Mouse (Mus musculus): ENCODE data around the gene Prss56. TPM values are rescaled to one million over a fixed set of nuclear protein-coding genes. Genes with fewer than 3 reads are reported as not detected.

The Prss56 gene
- polyA plus RNA-seq, 1 experiment: not detected

DNA sequence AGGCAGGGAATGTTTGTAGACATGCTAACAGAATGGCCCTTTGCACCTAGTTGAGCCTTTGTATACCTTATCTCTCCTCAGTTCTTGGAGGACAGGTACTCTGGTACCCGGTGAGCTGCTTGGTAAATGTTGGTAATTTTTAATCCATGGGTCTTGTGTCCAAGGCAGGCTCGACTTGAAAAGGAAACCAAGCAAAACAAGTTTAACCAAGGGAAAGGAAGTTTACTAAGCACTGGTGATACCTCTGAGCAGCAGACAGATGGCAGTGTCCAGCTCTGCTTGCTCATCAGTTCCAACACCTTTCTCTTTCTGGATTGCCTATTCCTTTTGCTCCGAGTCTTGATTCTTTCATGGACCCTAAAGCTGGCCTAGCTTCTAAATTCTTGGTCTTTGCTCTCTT is 34.8 kb downstream of the Prss56 start:
- TF ChIP-seq GATA1 (IDR thresholded peaks at IDR 0.05; ENCODE audit: borderline replicate concordance, low read length): no peak
- Histone ChIP-seq H3K36me3 (replicated peaks; ENCODE audit: low read length) (peaks cover 63% of the 10 kb centered on the region), H3K9me3 (no peaks in the 10 kb centered on the region), H3K4me1 (peaks cover 55% of the 10 kb centered on the region), H3K27me3 (replicated peaks) (no peaks in the 10 kb centered on the region), H3K4me3 (replicated peaks) (peak overlapping the region; percentile 83)

DNA sequence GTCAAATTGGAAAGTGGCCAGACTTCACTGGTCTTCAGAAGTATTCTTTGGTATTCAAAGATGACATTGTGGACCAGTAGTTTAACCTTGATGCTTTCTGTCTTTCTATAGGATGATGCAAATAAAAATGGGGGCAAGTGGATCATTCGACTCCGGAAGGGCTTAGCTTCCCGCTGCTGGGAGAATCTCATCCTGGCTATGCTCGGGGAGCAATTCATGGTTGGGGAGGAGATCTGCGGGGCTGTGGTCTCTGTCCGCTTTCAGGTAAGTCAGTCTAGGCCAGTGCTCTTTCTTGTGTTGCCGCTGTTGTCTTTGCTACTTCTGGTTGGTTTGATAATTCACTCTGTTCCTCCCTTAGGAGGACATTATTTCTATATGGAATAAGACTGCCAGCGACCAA is 42.6 kb downstream of the Prss56 start:
- H3K36me3 ChIP-seq (replicated peaks; ENCODE audit: low read length): peaks cover 100% of the 10 kb centered on the region
- TF ChIP-seq GATA1 (IDR thresholded peaks at IDR 0.05; ENCODE audit: borderline replicate concordance, low read length) (no peak), FLI1 (IDR thresholded peaks at IDR 0.05; ENCODE audit: low read length) (no peak)
- no peaks in the 10 kb centered on the region for H3K4me1 ChIP-seq
- no peaks in the 10 kb centered on the region for H3K9me3 ChIP-seq
- no peaks in the 10 kb centered on the region for H3K27me3 ChIP-seq (replicated peaks)
- H3K4me3 ChIP-seq (replicated peaks): no peak overlapping the region

GRCm38 (mm10) chr1:87226409-87227159 is 43.5 kb downstream of the Prss56 start:
- peaks cover 99% of the 10 kb centered on the region for H3K36me3 ChIP-seq (replicated peaks; ENCODE audit: low read length)

DNA sequence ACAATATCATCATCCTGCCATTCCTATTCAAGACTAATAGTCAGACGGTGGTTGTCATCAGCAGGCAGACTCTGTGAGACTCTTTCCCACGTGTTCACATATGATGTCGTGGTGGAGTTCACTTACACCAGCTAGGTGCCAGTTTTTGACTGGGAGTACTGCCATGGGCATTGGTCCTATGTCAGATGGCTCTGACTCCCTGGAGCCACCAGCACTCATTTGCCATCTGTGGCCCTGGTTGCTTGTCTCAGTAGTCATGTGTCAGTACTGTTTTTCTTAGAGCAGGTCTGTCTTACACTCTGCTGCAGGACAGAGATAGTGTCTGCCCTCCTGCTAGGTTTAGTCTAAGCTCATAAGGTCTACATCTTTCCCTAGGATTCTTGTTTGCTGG is 44.0 kb downstream of the Prss56 start:
- Histone ChIP-seq H3K4me1 (no peaks in the 10 kb centered on the region), H3K36me3 (replicated peaks; ENCODE audit: low read length) (peaks cover 99% of the 10 kb centered on the region), H3K4me3 (replicated peaks) (no peak overlapping the region), H3K9me3 (no peaks in the 10 kb centered on the region), H3K27me3 (replicated peaks) (no peaks in the 10 kb centered on the region)
- no peak for TF ChIP-seq GATA1 (IDR thresholded peaks at IDR 0.05; ENCODE audit: borderline replicate concordance, low read length)
- no peak for TF ChIP-seq FLI1 (IDR thresholded peaks at IDR 0.05; ENCODE audit: low read length)

More at GRCm38 (mm10) chr1:87226409-87227159, 43.5 kb downstream of the Prss56 start:
- no peak for TF ChIP-seq FLI1 (IDR thresholded peaks at IDR 0.05; ENCODE audit: low read length)
- Histone ChIP-seq H3K27me3 (replicated peaks) (no peaks in the 10 kb centered on the region), H3K4me3 (replicated peaks) (no peak overlapping the region), H3K9me3 (no peaks in the 10 kb centered on the region), H3K4me1 (no peaks in the 10 kb centered on the region)

DNA sequence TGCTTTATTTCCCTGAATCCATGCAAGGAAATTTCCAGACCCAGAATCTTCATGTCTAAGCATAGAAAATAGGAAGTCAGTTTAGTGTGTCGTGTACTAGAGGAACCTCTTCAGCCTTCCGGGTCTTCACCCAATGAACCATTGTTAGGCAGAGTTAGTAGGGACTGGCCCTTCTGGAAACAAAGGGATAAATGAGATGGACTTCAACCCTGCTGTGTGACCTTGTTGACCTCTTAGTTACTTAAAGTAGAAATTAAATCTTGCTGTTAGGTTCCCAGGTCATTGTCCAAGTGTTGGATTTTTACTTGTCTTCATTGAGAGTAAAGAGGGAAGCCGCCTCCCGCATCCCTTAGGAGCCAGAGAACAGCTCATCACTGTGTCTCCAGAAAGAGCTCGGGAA is 47.5 kb downstream of the Prss56 start:
- H3K4me3 ChIP-seq (replicated peaks): no peak overlapping the region
- no peaks in the 10 kb centered on the region for H3K4me1 ChIP-seq
- no peaks in the 10 kb centered on the region for H3K9me3 ChIP-seq
- no peak for TF ChIP-seq FLI1 (IDR thresholded peaks at IDR 0.05; ENCODE audit: low read length)
- TF ChIP-seq GATA1 (IDR thresholded peaks at IDR 0.05; ENCODE audit: borderline replicate concordance, low read length): no peak
- H3K36me3 ChIP-seq (replicated peaks; ENCODE audit: low read length): peaks cover 99% of the 10 kb centered on the region
- H3K27me3 ChIP-seq (replicated peaks): no peaks in the 10 kb centered on the region

GRCm38 (mm10) chr1:87232197-87232596 is 49.1 kb downstream of the Prss56 start:
- no peaks in the 10 kb centered on the region for H3K4me1 ChIP-seq
- no peaks in the 10 kb centered on the region for H3K9me3 ChIP-seq
- H3K4me3 ChIP-seq (replicated peaks): no peak overlapping the region
- H3K36me3 ChIP-seq (replicated peaks; ENCODE audit: low read length): peaks cover 99% of the 10 kb centered on the region
- no peaks in the 10 kb centered on the region for H3K27me3 ChIP-seq (replicated peaks)
- TF ChIP-seq FLI1 (IDR thresholded peaks at IDR 0.05; ENCODE audit: low read length) (no peak), GATA1 (IDR thresholded peaks at IDR 0.05; ENCODE audit: borderline replicate concordance, low read length) (no peak)

Other genes with a start within 250 kb of the Prss56 start
- gene Alppl2, start 93.4 kb upstream of the Prss56 start, polyA plus RNA-seq (2012; ENCODE audit: insufficient read depth, low replicate concordance): not detected in 2 replicates
- not detected in 2 replicates for gene Alpi, start 81.7 kb upstream of the Prss56 start, polyA plus RNA-seq (2012; ENCODE audit: insufficient read depth, low replicate concordance)
- not detected in 2 replicates for gene Akp3, start 58.3 kb upstream of the Prss56 start, polyA plus RNA-seq (2012; ENCODE audit: insufficient read depth, low replicate concordance)
- not detected in 2 replicates for gene Ecel1, start 26.8 kb upstream of the Prss56 start, polyA plus RNA-seq (2012; ENCODE audit: insufficient read depth, low replicate concordance)
- gene Chrnd, start 7.3 kb downstream of the Prss56 start, polyA plus RNA-seq (2012; ENCODE audit: insufficient read depth, low replicate concordance): not detected in 2 replicates
- not detected in 2 replicates for gene Chrng, start 21.3 kb downstream of the Prss56 start, polyA plus RNA-seq (2012; ENCODE audit: insufficient read depth, low replicate concordance)
- gene Eif4e2, start 30.6 kb downstream of the Prss56 start, polyA plus RNA-seq (2012; ENCODE audit: insufficient read depth, low replicate concordance): 21.2 and 24.1 TPM in 2 replicates
- gene Efhd1, start 81.0 kb downstream of the Prss56 start, polyA plus RNA-seq (2012; ENCODE audit: insufficient read depth, low replicate concordance): 0.10 TPM in 1 of 2 replicates, not detected in the other
- 4.7 and 10.4 TPM in 2 replicates for gene Gigyf2, start 143.7 kb downstream of the Prss56 start, polyA plus RNA-seq (2012; ENCODE audit: insufficient read depth, low replicate concordance)
- not detected in 2 replicates for gene Kcnj13, start 211.4 kb downstream of the Prss56 start, polyA plus RNA-seq (2012; ENCODE audit: insufficient read depth, low replicate concordance)

Measured in megakaryocyte, embryonic 14.5 days (primary cell).